Mouse (Mus musculus): ENCODE measurements around the gene Hmg20a.

Gene Hmg20a

GRCm38 (mm10) chr9:56417948-56418737, at the start of gene Hmg20a, which contains the start of gene Peak1:
Gene Hmg20a, plus strand, starts transcription at chr9:56418609.
Gene Peak1, minus strand, starts transcription at chr9:56418067.
- under 1% methylated on average over 59 of the region's 59 CpGs for WGBS

GRCm38 (mm10) chr9:56368814-56369213, 49.6 kb upstream of the Hmg20a start:
- WGBS = 72% methylated on average over 3 of the region's 3 CpGs

- 59% methylated on average over 5 of the region's 5 CpGs for WGBS
Observed at GRCm38 (mm10) chr9:56370710-56371109, 47.7 kb upstream of the Hmg20a start.

- 39% methylated on average over 4 of the region's 4 CpGs for WGBS
Observed at GRCm38 (mm10) chr9:56374401-56374800, 44.0 kb upstream of the Hmg20a start.

DNA sequence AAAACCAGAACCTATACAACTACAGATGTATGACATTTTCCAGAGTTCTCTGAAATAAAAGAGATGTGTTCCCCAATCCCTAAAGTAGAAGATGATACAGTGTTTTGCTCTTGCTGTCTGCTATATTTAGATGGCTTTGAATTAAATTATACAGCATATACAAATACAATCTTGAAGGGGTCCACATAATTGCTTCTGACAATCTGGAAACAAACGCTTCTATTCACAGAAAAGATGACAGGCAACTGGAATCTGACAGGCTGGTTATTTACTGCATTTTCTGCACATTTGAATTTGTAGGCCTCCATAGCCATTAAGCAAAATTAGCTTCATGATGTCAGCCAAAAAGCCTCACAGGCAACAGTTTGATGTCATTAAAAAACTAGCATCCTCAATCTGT, 35.6 kb upstream of the Hmg20a start:
- 55% methylated on average over 1 of the region's 1 CpGs for WGBS

DNA sequence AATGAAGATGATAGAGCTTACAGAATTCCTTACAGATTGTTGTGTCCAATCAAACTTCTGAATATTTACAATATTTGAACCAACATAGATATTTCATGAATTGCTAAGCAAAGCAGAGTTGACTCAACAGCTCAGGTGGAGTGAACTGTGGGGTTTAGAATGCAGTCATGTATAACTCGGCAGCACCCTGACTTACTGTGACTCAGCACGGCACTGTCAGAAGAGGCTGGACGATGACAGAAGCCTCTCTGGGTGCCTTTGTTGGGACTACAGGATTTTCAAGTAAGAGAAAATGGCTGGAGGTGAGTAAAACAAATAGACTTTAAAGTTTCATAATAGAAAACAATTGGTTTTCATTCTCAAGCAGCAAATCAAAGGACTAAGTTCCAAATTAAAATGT, 25.6 kb upstream of the Hmg20a start:
- 83% methylated on average over 3 of the region's 3 CpGs for WGBS

DNA sequence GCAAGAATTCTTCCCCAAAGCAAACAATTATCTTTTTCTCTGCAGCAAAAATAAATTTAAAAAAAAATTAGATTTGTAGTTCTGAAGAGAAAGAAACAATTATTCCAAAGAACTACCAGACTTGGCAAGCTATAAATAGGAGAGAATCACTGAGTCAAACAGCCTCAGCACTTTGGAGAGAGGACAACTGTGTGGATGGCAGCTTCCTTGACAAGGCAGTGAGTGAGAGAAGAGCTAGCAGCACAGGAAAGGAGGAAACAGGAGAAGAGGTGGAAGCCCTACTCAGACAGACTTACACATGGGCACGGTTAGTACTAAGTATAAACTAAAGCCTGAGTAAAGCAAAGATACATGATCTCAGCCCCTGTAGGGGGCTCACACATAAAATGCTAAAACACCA, 22.1 kb upstream of the Hmg20a start:
- 14% methylated on average over 1 of the region's 1 CpGs for WGBS

GRCm38 (mm10) chr9:56404619-56405018, 13.8 kb upstream of the Hmg20a start:
- WGBS = 63% methylated on average over 4 of the region's 4 CpGs

- WGBS = 95% methylated on average over 2 of the region's 2 CpGs
Observed at GRCm38 (mm10) chr9:56409928-56410327, 8.5 kb upstream of the Hmg20a start.

DNA sequence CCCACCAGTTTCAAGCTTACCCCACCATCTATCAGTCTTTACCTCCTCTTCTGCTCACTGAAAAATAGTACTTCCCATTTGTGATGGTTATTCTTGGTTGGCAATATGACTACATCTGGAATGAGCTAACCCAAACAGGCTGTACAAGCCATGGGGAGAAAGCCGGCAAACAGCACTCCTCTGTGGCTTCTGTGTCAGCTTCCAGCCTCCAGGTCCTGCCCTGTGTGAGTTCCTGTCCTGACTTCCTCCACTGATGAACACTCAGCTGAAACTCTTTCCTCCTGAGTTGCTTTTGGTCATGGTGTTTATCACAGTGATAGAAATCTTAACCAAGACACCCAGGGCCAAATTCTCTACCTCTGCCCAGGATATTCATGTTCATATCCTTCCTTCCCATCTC, 5.7 kb upstream of the Hmg20a start:
- 55% methylated on average over 1 of the region's 1 CpGs for WGBS

- 67% methylated on average over 1 of the region's 1 CpGs for WGBS
Observed at GRCm38 (mm10) chr9:56415393-56415792, 3.0 kb upstream of the Hmg20a start.

GRCm38 (mm10) chr9:56415935-56416607, 2.3 kb upstream of the Hmg20a start:
- 59% methylated on average over 4 of the region's 4 CpGs for WGBS

DNA sequence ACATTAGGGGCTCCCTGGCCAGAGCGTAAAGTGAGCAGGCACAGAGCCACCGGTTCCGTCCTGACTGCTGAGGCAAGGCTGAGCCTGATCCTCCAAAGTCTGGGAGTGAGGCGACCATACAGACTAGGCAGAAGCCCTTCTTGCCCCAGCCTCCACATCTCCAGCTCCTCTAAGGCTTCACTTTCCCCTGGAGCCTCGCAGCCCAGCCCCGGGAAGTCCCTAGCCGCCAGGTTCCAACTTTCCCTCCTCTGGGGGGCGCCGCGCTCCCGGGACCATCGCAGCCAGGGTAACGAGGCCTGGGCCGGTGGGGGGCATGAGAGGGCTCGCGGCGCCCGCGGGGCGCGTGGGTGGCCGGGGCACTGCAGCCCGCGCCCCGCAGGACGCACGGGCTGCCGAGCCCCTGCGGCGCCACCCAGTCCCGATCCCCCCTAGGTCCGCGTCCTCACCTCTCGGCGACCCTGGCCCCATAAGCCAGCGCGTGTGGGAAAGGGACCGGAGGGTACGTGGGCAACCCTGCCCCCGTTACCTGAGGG, 928 bp upstream of the Hmg20a start:
- under 1% methylated on average over 40 of the region's 40 CpGs for WGBS

- under 1% methylated on average over 10 of the region's 11 CpGs for WGBS
Observed at GRCm38 (mm10) chr9:56418738-56419239, 380 bp downstream of the Hmg20a start.

DNA sequence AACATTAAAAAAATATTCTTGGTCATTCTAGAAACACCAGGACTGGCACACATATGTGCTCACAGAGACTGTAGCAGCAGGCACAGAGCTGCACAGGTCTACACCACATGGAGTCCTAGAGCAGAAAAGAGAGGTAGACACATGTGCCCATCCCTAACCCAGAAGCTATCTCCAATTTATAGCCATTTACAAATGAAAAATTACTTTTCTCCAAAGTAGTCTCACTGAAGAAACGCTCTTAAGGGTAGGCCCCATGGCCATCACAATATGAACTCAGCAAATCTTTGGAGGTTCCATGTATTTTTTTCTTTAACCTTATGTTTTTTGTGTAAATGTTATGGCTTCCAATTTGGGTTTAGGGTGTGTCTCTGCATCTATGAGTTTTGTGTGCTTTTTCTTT, 1.8 kb downstream of the Hmg20a start:
- WGBS = 87% methylated on average over 1 of the region's 1 CpGs

DNA sequence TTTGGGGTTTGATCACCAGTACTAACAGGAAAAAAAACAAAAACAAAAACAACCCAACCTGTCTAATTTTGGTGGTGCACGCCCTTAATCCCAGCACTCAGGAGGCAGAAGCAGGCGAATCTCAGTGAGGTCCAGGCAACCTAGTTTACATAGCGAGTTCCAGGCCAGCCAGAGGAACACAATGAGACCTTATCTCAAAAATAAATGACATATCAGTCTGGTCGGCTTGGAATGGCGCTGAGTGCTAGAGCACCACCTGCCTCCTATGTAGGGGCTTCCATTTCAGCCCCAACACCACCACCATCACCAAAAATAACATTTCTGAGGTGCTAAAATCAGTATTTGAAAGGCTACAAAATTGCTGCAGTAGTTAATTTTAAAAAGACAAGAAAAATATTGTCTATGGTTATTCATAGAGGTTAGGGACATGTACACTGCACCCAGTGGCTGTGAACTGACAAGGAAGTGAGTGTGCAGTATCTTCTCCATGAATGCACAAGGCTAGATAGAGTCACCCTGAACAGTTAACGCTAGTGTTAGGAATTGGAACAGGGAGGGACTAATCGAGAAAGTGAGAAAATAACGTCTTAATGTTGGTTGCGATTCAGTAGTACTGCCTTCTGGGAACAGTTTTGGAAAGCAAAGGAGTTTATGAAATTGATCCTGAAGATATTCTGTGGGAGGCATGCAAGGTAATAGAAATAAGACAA, 2.6 kb downstream of the Hmg20a start:
- WGBS = 59% methylated on average over 9 of the region's 9 CpGs

DNA sequence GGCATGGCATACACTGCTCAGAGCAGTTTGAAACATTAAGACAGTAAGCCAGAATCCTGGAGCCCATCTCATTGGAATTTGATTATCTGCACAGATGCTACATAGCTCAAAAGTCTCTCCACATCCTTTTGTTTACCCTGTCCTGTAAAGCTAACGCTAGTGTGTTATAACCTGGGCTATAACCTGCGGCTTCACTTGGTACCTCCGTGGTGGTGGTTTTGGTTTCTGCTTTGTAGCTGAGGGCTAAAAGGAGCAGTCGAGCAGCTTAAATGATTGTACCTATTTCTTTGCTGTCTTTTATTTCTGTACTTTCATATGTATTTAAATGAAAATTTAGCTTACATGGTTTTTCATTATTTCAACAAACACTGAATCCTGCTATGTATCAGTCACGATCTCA, 3.6 kb downstream of the Hmg20a start:
- 67% methylated on average over 5 of the region's 5 CpGs for WGBS

DNA sequence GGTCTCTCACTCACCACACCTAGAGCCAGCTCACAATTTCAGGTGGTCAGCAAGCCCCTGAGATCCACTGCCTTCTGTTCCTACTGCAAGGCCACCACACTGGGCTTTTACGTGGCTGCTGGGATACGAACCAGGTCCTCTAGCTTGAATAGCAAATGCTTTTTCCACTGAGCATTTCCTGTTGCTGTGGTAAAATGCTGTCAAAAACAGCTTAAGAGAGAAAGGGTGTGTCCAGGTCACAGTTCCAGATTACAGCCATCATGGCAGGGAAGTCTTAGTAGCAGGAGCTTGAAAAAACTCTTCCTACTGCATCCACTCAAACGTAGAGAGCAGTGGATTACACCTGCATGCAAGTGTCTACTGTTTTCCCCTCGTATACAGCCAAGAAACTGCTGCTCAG, 6.5 kb downstream of the Hmg20a start:
- WGBS = 65% methylated on average over 4 of the region's 4 CpGs

DNA sequence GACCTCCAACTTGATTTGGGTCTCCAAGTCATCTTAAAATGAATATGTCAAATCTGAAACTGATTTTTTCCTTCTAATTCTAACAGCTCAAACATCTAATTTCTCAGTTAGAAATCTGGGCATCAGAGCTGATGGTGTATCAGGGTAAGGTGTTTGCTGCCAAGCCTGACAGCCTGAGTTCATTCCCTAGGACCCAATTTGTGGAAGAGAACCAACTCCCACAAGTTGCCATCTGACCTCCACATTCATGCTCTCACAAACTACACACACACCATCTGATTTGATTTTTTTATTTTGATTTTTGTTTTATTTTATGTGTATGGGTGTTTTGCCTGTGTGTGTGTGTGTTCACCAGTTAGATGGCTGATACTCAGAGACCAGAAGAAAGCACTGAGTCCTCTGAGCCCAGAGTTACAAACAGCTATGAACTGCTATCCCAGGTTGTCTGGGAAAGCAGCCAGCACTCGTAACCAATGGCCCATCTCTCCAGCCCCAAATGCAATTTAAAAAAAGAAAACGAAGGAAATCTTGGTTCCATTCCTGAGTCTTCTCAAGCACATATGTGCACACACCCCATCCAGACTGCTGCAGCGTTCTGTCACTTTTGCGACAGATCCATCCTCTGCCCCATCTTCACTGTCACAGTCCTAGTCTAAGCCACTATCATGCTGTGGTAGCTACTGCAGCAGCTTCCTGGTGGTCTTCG, 17.6 kb downstream of the Hmg20a start:
- WGBS = 40% methylated on average over 5 of the region's 5 CpGs

DNA sequence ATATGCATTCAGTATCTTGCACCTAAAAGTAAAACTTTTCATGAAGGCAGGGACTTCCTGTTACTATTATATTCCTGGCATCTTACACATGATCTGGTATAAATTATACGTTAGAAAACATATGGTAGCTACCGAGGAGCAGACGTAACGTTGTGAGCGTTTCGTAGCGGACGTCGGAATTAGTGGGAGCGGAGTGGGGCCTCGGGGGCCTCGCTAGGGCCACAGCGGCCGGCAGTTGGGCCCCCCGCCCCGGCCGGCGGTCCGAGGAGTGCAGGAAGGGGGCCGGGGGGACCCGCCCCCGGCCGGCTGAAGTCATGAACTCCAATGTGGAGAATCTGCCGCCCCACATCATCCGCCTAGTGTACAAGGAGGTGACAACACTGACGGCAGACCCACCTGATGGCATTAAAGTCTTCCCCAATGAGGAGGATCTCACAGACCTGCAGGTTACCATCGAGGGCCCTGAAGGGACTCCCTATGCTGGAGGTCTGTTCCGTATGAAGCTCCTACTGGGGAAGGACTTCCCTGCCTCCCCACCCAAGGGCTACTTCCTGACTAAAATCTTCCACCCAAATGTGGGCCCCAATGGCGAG, 19.0 kb downstream of the Hmg20a start:
- 76% methylated on average over 29 of the region's 29 CpGs for WGBS

GRCm38 (mm10) chr9:56439699-56440098, 21.3 kb downstream of the Hmg20a start:
- 36% methylated on average over 7 of the region's 7 CpGs for WGBS

All from cerebral cortex, adult 2 months (tissue).